Mouse (Mus musculus) embryonic fibroblast, embryonic 13.5 days (primary cell): ENCODE measurements around the gene 1700029H14Rik. TPM values are rescaled to one million over a fixed set of nuclear protein-coding genes. Genes with fewer than 3 reads are reported as not detected.

ENCODE experiments used
- H3K27ac ChIP-seq: 2 replicates; pipeline ENCODE4 v1.5.1; 2012; ENCODE audit warnings: low read length, control low read depth, inconsistent platforms; ENCODE audit not compliant: insufficient read depth
- H3K4me1 ChIP-seq: 2 replicates; pipeline ENCODE4 v1.6.1; 2011; ENCODE audit warnings: low read length; ENCODE audit not compliant: control insufficient read depth, insufficient read depth
- H3K4me3 ChIP-seq: 2 replicates; pipeline ENCODE4 v1.5.1; 2011; ENCODE audit warnings: mild to moderate bottlenecking, control low read depth, low read length; ENCODE audit not compliant: insufficient read depth
- CTCF ChIP-seq: IDR thresholded peaks from 2 replicates; pipeline ENCODE4 v1.5.1; 2011; ENCODE audit warnings: mild to moderate bottlenecking, control low read depth, low read length, moderate library complexity, borderline replicate concordance; ENCODE audit not compliant: insufficient read depth
- POLR2A ChIP-seq: IDR thresholded peaks from 2 replicates; pipeline ENCODE4 v1.6.1; 2011; ENCODE audit warnings: low read depth, mild to moderate bottlenecking, control low read depth, low read length, moderate library complexity
- polyA plus RNA-seq: library from polyadenylated mRNA; stranded (reverse); fragments of >200 nt; gene quantifications from 2 replicates; pipeline ENCODE4 v1.2.4, GENCODE M21; 2011; ENCODE audit warnings: low read depth; ENCODE audit not compliant: missing spikeins, insufficient read length

Gene 1700029H14Rik
- polyA plus RNA-seq, 1 experiment = not detected

GRCm38 (mm10) chr8:13595861-13596260 is 33.6 kb upstream of the 1700029H14Rik start:
- Histone ChIP-seq H3K4me1 (no peaks in the 10 kb centered on the region), H3K27ac (no peak overlapping the region), H3K4me3 (no peak overlapping the region)
- no peak for TF ChIP-seq CTCF
- no peak for TF ChIP-seq POLR2A

DNA sequence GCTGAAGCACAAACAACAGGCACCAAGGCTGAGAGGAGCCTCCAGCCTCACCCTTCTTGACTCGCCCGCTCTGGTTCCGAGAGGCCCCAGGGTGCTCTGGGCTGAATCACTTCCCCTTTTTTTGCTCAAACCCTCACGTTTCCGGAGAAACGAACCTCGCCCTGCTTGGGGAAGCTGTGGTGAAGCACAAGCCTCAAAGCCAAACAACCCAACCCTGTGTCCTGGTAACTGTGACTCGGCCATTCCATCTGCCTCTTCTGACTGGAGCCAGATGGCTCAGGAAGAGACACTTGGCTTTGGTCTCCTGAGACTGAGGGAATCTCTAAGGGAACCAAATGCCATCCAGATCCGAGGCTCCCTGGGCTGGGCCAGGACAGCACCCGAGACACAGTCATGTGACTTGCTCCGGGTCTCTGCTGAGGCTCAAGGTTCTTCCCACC is 32.6 kb upstream of the 1700029H14Rik start:
- TF ChIP-seq CTCF (no peak), POLR2A (no peak)
- H3K4me1 ChIP-seq = no peaks in the 10 kb centered on the region
- no peak overlapping the region for H3K4me3 ChIP-seq
- peak overlapping the region; percentile 42; the same call in 1 of the 2 replicates for H3K27ac ChIP-seq

DNA sequence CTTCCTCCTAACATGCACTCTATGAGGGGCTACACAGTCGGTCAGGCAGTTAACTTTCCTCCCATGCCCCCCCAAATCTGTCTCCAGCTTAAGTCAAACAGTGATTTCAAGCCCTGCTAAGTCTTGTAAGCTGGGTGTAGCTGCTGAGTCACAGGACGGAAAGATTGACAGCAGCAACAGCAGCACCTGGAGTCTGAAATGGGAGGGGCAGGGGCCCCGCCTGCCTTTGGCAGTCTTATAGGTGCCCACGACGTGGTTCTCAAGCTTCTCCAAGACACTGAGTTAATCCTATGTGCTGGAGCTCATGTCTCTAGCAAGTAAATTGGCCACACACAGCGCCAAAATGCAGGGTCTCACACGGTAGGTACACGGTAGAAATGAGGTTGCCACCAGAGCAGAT is 31.1 kb upstream of the 1700029H14Rik start:
- TF ChIP-seq POLR2A = no peak
- TF ChIP-seq CTCF = no peak
- Histone ChIP-seq H3K27ac (no peak overlapping the region), H3K4me1 (no peaks in the 10 kb centered on the region), H3K4me3 (no peak overlapping the region)

GRCm38 (mm10) chr8:13591246-13591645 is 29.0 kb upstream of the 1700029H14Rik start:
- Histone ChIP-seq H3K4me3 (no peak overlapping the region), H3K27ac (no peak overlapping the region), H3K4me1 (no peaks in the 10 kb centered on the region)
- TF ChIP-seq CTCF (no peak), POLR2A (no peak)

GRCm38 (mm10) chr8:13589071-13589470 is 26.8 kb upstream of the 1700029H14Rik start:
- H3K4me1 ChIP-seq = no peaks in the 10 kb centered on the region
- H3K27ac ChIP-seq = no peak overlapping the region
- TF ChIP-seq CTCF (no peak), POLR2A (no peak)
- H3K4me3 ChIP-seq = no peak overlapping the region

DNA sequence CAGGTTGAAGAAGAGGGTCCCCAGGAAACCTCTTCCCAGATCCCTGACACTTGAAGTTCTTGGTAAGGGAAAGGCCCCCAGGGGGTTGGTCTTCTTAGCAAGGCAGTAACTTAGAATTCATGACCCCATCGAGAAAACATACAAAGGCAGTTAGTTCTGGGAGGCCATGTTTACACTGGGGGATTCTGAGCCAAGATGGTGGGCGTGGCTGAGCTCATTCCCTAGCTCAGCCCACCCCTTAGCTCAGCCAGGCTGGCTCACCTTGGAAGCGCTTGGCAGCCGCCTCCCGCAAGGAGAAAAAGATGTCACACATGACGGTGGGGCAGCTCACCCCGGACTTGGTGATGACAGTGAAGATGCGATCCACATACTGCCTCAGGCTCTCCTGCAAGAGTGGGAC is 22.4 kb upstream of the 1700029H14Rik start:
- H3K4me1 ChIP-seq = no peaks in the 10 kb centered on the region

GRCm38 (mm10) chr8:13577869-13578268 is 15.6 kb upstream of the 1700029H14Rik start:
- H3K4me1 ChIP-seq = no peaks in the 10 kb centered on the region
- H3K27ac ChIP-seq = no peak overlapping the region
- no peak for TF ChIP-seq POLR2A
- TF ChIP-seq CTCF = no peak
- H3K4me3 ChIP-seq = no peak overlapping the region

More for the DNA sequence above, 22.4 kb upstream of the 1700029H14Rik start:
- no peak for TF ChIP-seq CTCF
- no peak for TF ChIP-seq POLR2A
- Histone ChIP-seq H3K4me3 (no peak overlapping the region), H3K27ac (no peak overlapping the region)

GRCm38 (mm10) chr8:13571999-13572398 is 9.7 kb upstream of the 1700029H14Rik start:
- TF ChIP-seq CTCF = no peak
- no peak for TF ChIP-seq POLR2A
- Histone ChIP-seq H3K4me3 (no peak overlapping the region), H3K4me1 (no peaks in the 10 kb centered on the region), H3K27ac (no peak overlapping the region)

GRCm38 (mm10) chr8:13557526-13557925 is 4.7 kb downstream of the 1700029H14Rik start:
- Histone ChIP-seq H3K4me3 (no peak overlapping the region), H3K27ac (no peak overlapping the region), H3K4me1 (no peaks in the 10 kb centered on the region)
- no peak for TF ChIP-seq CTCF
- TF ChIP-seq POLR2A = no peak

GRCm38 (mm10) chr8:13551574-13551830 is 10.8 kb downstream of the 1700029H14Rik start:
- Histone ChIP-seq H3K4me1 (no peaks in the 10 kb centered on the region), H3K4me3 (no peak overlapping the region), H3K27ac (no peak overlapping the region)
- no peak for TF ChIP-seq CTCF
- TF ChIP-seq POLR2A = no peak
